Mouse (Mus musculus): Measurements from ENCODE around the gene Taar8c. TPM values are rescaled to one million over a fixed set of nuclear protein-coding genes. Genes with fewer than 3 reads are reported as not detected.
"Not testable (repeated sequence)": the region's sequence is repeated elsewhere in the genome, so short reads cannot be mapped to it uniquely, and the experiment has no call there.

The Taar8c gene
- polyA plus RNA-seq, 1 experiment: not detected

- Histone ChIP-seq H3K4me1 (ENCODE audit: control insufficient read depth, insufficient read depth, low read length) (no peaks in the 10 kb centered on the region), H3K4me3 (replicated peaks; ENCODE audit: extremely low read depth, low read depth, low read length) (no peak overlapping the region)
- no peak for DNase-seq
- WGBS: 39% methylated on average over 6 of the region's 6 CpGs
- TF ChIP-seq POLR2A (IDR thresholded peaks at IDR 0.05; ENCODE audit: borderline replicate concordance, extremely low read depth, low read depth, low read length) (no peak), CTCF (IDR thresholded peaks at IDR 0.05; ENCODE audit: insufficient read depth, low read length) (peak; percentile 3; the same call in 1 of the 2 replicates)
Observed at GRCm38 (mm10) chr10:24111116-24111778, 9.5 kb upstream of the Taar8c start.

GRCm38 (mm10) chr10:24109434-24109833 is 7.7 kb upstream of the Taar8c start, which contains the start of gene Taar9:
Gene Taar9, minus strand, starts transcription at chr10:24109534.
- not testable (repeated sequence) for DNase-seq; H3K4me1 ChIP-seq (ENCODE audit: control insufficient read depth, insufficient read depth, low read length); H3K4me3 ChIP-seq (replicated peaks; ENCODE audit: extremely low read depth, low read depth, low read length)
- 75% methylated on average over 8 of the region's 8 CpGs for WGBS

GRCm38 (mm10) chr10:24108236-24108635 is 6.5 kb upstream of the Taar8c start:
- Histone ChIP-seq H3K4me1 (ENCODE audit: control insufficient read depth, insufficient read depth, low read length) (no peaks in the 10 kb centered on the region), H3K4me3 (replicated peaks; ENCODE audit: extremely low read depth, low read depth, low read length) (no peak overlapping the region)
- WGBS: 81% methylated on average over 3 of the region's 3 CpGs
- TF ChIP-seq CTCF (IDR thresholded peaks at IDR 0.05; ENCODE audit: insufficient read depth, low read length) (no peak), POLR2A (IDR thresholded peaks at IDR 0.05; ENCODE audit: borderline replicate concordance, extremely low read depth, low read depth, low read length) (no peak)
- no peak for DNase-seq

DNA sequence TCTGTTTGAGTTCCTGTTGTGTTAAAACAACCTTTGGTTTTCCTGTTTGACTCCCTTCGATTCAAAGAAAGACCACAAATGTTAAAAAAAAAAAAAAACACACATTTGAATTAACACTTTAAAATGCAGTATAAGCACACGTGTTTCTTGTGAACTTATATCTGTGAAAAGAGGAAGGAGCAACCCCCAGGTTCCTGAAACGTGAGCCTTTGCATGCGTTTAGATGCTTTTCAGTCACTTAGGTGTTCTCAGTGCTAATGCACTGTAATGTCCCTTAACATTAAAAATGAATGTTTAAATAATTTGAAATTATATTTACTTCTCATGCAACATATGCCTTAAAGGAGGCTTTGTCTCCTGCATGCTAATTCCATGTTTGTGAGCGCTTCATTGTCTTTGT is 6.0 kb upstream of the Taar8c start:
- 47% methylated on average over 5 of the region's 5 CpGs for WGBS
- no peak overlapping the region for H3K4me3 ChIP-seq (replicated peaks; ENCODE audit: extremely low read depth, low read depth, low read length)
- TF ChIP-seq POLR2A (IDR thresholded peaks at IDR 0.05; ENCODE audit: borderline replicate concordance, extremely low read depth, low read depth, low read length) (no peak), CTCF (IDR thresholded peaks at IDR 0.05; ENCODE audit: insufficient read depth, low read length) (no peak)

DNA sequence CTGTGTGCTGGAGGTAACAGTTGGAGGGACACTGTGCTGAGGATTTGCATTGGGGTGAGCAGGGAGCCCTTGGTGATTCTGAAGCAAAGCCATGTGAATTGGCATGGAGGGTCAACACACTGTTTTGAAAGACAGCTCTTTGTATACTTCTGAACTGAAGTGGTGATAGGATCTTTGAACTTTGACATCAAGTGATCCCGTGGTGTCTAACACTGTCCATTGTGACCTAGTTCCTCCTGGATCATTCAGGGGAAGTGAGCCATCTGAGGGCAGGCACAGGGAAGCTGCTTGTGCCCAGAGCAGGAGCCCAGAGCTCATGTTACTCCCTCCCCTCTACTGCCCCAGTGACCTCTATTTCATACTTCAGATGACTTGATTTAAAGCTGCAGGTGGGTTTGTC is 1.6 kb upstream of the Taar8c start:
- not testable (repeated sequence) for DNase-seq; H3K4me1 ChIP-seq (ENCODE audit: control insufficient read depth, insufficient read depth, low read length); H3K4me3 ChIP-seq (replicated peaks; ENCODE audit: extremely low read depth, low read depth, low read length)
- WGBS: 10% methylated on average over 1 of the region's 1 CpGs

More for the DNA sequence above, 6.0 kb upstream of the Taar8c start:
- no peaks in the 10 kb centered on the region for H3K4me1 ChIP-seq (ENCODE audit: control insufficient read depth, insufficient read depth, low read length)
- no peak for DNase-seq

GRCm38 (mm10) chr10:24097010-24097409 is 4.7 kb downstream of the Taar8c start:
- 34% methylated on average over 2 of the region's 2 CpGs for WGBS
- DNase-seq; H3K4me1 ChIP-seq (ENCODE audit: control insufficient read depth, insufficient read depth, low read length); H3K4me3 ChIP-seq (replicated peaks; ENCODE audit: extremely low read depth, low read depth, low read length): not testable (repeated sequence)

- 59% methylated on average over 2 of the region's 2 CpGs for WGBS
- no peak for DNase-seq
- TF ChIP-seq POLR2A (IDR thresholded peaks at IDR 0.05; ENCODE audit: borderline replicate concordance, extremely low read depth, low read depth, low read length) (no peak), CTCF (IDR thresholded peaks at IDR 0.05; ENCODE audit: insufficient read depth, low read length) (no peak)
- Histone ChIP-seq H3K4me3 (replicated peaks; ENCODE audit: extremely low read depth, low read depth, low read length) (no peak within 1 kb of the TSS), H3K4me1 (ENCODE audit: control insufficient read depth, insufficient read depth, low read length) (no peaks in the 10 kb centered on the region; the same call in 1 of the 2 replicates)
Observed at GRCm38 (mm10) chr10:24092194-24092593, 9.5 kb downstream of the Taar8c start, which contains the start of gene Taar8b. Gene Taar8b, minus strand, starts transcription at chr10:24092294.

GRCm38 (mm10) chr10:24087168-24087567 is 14.5 kb downstream of the Taar8c start:
- Histone ChIP-seq H3K4me1 (ENCODE audit: control insufficient read depth, insufficient read depth, low read length) (no peaks in the 10 kb centered on the region; the same call in 1 of the 2 replicates), H3K4me3 (replicated peaks; ENCODE audit: extremely low read depth, low read depth, low read length) (no peak overlapping the region)
- DNase-seq: no peak
- TF ChIP-seq CTCF (IDR thresholded peaks at IDR 0.05; ENCODE audit: insufficient read depth, low read length): no peak
- no peak for TF ChIP-seq POLR2A (IDR thresholded peaks at IDR 0.05; ENCODE audit: borderline replicate concordance, extremely low read depth, low read depth, low read length)
- 76% methylated on average over 2 of the region's 2 CpGs for WGBS

- 58% methylated on average over 5 of the region's 5 CpGs for WGBS
- DNase-seq: no peak
- no peak overlapping the region for H3K4me3 ChIP-seq (replicated peaks; ENCODE audit: extremely low read depth, low read depth, low read length)
- TF ChIP-seq CTCF (IDR thresholded peaks at IDR 0.05; ENCODE audit: insufficient read depth, low read length): no peak
- TF ChIP-seq POLR2A (IDR thresholded peaks at IDR 0.05; ENCODE audit: borderline replicate concordance, extremely low read depth, low read depth, low read length): no peak
- no peaks in the 10 kb centered on the region; the same call in 1 of the 2 replicates for H3K4me1 ChIP-seq (ENCODE audit: control insufficient read depth, insufficient read depth, low read length)
Observed at GRCm38 (mm10) chr10:24086555-24086954, 15.2 kb downstream of the Taar8c start.

- WGBS: 77% methylated on average over 5 of the region's 5 CpGs
- no peak for DNase-seq
- TF ChIP-seq POLR2A (IDR thresholded peaks at IDR 0.05; ENCODE audit: borderline replicate concordance, extremely low read depth, low read depth, low read length): no peak
- no peak for TF ChIP-seq CTCF (IDR thresholded peaks at IDR 0.05; ENCODE audit: insufficient read depth, low read length)
- Histone ChIP-seq H3K4me3 (replicated peaks; ENCODE audit: extremely low read depth, low read depth, low read length) (no peak overlapping the region), H3K4me1 (ENCODE audit: control insufficient read depth, insufficient read depth, low read length) (no peaks in the 10 kb centered on the region; the same call in 1 of the 2 replicates)
Observed at GRCm38 (mm10) chr10:24085936-24086335, 15.8 kb downstream of the Taar8c start.

All from lung, adult 2 months (tissue).